Mouse (Mus musculus): ENCODE data around the gene Ccnc. TPM values are rescaled to one million over a fixed set of nuclear protein-coding genes. Genes with fewer than 3 reads are reported as not detected.

The Ccnc gene
- polyA plus RNA-seq, 1 experiment = 49.6 TPM

DNA sequence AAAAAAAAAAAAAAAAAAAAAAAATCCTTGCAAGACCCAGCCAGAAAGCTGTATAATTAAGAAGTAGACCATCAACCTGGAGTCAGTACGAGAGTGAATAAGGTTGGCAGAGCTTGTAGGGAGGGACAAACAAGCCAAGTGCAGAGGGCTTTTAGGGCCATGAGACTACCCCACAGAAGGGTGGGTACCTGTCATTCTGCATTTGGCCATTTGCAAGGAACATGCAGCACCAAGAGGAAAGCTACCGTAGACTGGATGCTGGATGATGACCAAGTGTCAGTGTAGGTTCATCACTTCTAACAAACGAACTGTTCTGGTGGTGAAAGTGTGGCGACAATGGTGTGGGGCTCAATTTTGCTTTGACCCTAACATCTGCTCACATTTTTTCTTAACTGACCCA lies 62.3 kb downstream of the Ccnc start:
- TF ChIP-seq POLR2A (IDR thresholded peaks at IDR 0.05; ENCODE audit: low read depth, low read length) (no peak), CTCF (IDR thresholded peaks at IDR 0.05; ENCODE audit: borderline replicate concordance, insufficient read depth, low read length) (no peak)
- H3K27ac ChIP-seq (ENCODE audit: insufficient read depth, low read length) = no peak overlapping the region
- no peaks in the 10 kb centered on the region for H3K4me1 ChIP-seq (ENCODE audit: control insufficient read depth, insufficient read depth, low read length)
- no peak overlapping the region for H3K4me3 ChIP-seq (ENCODE audit: insufficient read depth, low read length)

GRCm38 (mm10) chr4:21793631-21794030 lies 66.1 kb downstream of the Ccnc start:
- Histone ChIP-seq H3K4me3 (ENCODE audit: insufficient read depth, low read length) (no peak overlapping the region), H3K4me1 (ENCODE audit: control insufficient read depth, insufficient read depth, low read length) (no peaks in the 10 kb centered on the region), H3K27ac (ENCODE audit: insufficient read depth, low read length) (no peak overlapping the region)
- no peak for TF ChIP-seq CTCF (IDR thresholded peaks at IDR 0.05; ENCODE audit: borderline replicate concordance, insufficient read depth, low read length)
- no peak for TF ChIP-seq POLR2A (IDR thresholded peaks at IDR 0.05; ENCODE audit: low read depth, low read length)

- no peaks in the 10 kb centered on the region for H3K4me1 ChIP-seq (ENCODE audit: control insufficient read depth, insufficient read depth, low read length)
- TF ChIP-seq POLR2A (IDR thresholded peaks at IDR 0.05; ENCODE audit: low read depth, low read length) (no peak), CTCF (IDR thresholded peaks at IDR 0.05; ENCODE audit: borderline replicate concordance, insufficient read depth, low read length) (no peak)
- no peak overlapping the region for H3K27ac ChIP-seq (ENCODE audit: insufficient read depth, low read length)
- H3K4me3 ChIP-seq (ENCODE audit: insufficient read depth, low read length) = no peak overlapping the region
Observed at GRCm38 (mm10) chr4:21801013-21801412, 73.5 kb downstream of the Ccnc start.

GRCm38 (mm10) chr4:21801620-21802019 lies 74.1 kb downstream of the Ccnc start:
- Histone ChIP-seq H3K4me3 (ENCODE audit: insufficient read depth, low read length) (no peak overlapping the region), H3K27ac (ENCODE audit: insufficient read depth, low read length) (no peak overlapping the region), H3K4me1 (ENCODE audit: control insufficient read depth, insufficient read depth, low read length) (no peaks in the 10 kb centered on the region)
- TF ChIP-seq CTCF (IDR thresholded peaks at IDR 0.05; ENCODE audit: borderline replicate concordance, insufficient read depth, low read length) = no peak
- TF ChIP-seq POLR2A (IDR thresholded peaks at IDR 0.05; ENCODE audit: low read depth, low read length) = no peak

DNA sequence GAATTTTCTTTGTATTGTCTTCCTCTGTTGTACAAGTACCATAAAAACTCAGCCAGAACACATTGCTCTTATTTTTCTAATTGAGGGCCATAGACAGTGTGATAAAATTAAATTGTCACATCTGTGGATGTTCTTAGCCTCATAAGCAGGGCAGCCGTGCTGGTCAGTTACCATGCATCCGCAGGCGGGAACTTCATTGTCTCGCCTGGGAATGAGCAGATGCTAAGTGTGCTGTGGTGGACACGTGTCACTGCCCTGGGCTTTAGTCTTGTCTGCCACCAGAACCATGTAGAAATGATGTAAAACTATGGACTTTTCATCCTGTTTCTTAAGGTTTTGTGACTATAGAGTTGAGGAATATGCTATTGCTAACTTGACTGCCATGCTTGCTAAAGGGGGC lies 79.7 kb downstream of the Ccnc start:
- H3K27ac ChIP-seq (ENCODE audit: insufficient read depth, low read length) = no peak overlapping the region
- H3K4me1 ChIP-seq (ENCODE audit: control insufficient read depth, insufficient read depth, low read length) = no peaks in the 10 kb centered on the region
- TF ChIP-seq POLR2A (IDR thresholded peaks at IDR 0.05; ENCODE audit: low read depth, low read length) (no peak), CTCF (IDR thresholded peaks at IDR 0.05; ENCODE audit: borderline replicate concordance, insufficient read depth, low read length) (no peak)
- no peak overlapping the region for H3K4me3 ChIP-seq (ENCODE audit: insufficient read depth, low read length)

Other genes starting within 250 kb of the Ccnc start
- not detected in 2 replicates for gene Prdm13, start 41.7 kb upstream of the Ccnc start, polyA plus RNA-seq (2011; ENCODE audit: insufficient read length, low read depth, missing spikeins)
- gene Usp45, start 39.5 kb downstream of the Ccnc start, polyA plus RNA-seq (2011; ENCODE audit: insufficient read length, low read depth, missing spikeins) = 23.9 and 24.6 TPM in 2 replicates
- gene Tstd3, start 39.5 kb downstream of the Ccnc start, polyA plus RNA-seq (2011; ENCODE audit: insufficient read length, low read depth, missing spikeins) = 15.1 and 18.3 TPM in 2 replicates
- gene Pnisr, start 119.9 kb downstream of the Ccnc start, polyA plus RNA-seq (2011; ENCODE audit: insufficient read length, low read depth, missing spikeins) = 103 and 137 TPM in 2 replicates
- gene Coq3, start 152.0 kb downstream of the Ccnc start, polyA plus RNA-seq (2011; ENCODE audit: insufficient read length, low read depth, missing spikeins) = 11.5 and 11.9 TPM in 2 replicates
- 16.7 and 18.2 TPM in 2 replicates for gene Faxc, start 203.6 kb downstream of the Ccnc start, polyA plus RNA-seq (2011; ENCODE audit: insufficient read length, low read depth, missing spikeins)

Measured in embryonic fibroblast, embryonic 13.5 days (primary cell).